Mouse (Mus musculus): Measurements from ENCODE around the gene Hmcn1. TPM values are rescaled to one million over a fixed set of nuclear protein-coding genes. Genes with fewer than 3 reads are reported as not detected.

Gene Hmcn1
- polyA plus RNA-seq, 1 experiment from 2014 or later: 13.0 TPM

- Histone ChIP-seq H3K4me3 (no peak overlapping the region), H3K27me3 (no peaks in the 10 kb centered on the region), H3K9me3 (no peaks in the 10 kb centered on the region), H3K9ac (no peak overlapping the region), H3K27ac (no peak overlapping the region), H3K4me2 (no peak overlapping the region), H3K4me1 (peaks cover 18% of the 10 kb centered on the region), H3K36me3 (no peaks in the 10 kb centered on the region)
- 48% methylated on average over 3 of the region's 3 CpGs for WGBS
- no peak; the same call in 1 of the 2 replicates for ATAC-seq (ENCODE audit: borderline replicate concordance, extremely low read depth, low FRiP score, low TSS enrichment)
Observed at GRCm38 (mm10) chr1:150872105-150872504, 121.1 kb downstream of the Hmcn1 start.

- H3K4me1 ChIP-seq: peaks cover 13% of the 10 kb centered on the region; the same call in 1 of the 2 replicates
- no peak for ATAC-seq (ENCODE audit: borderline replicate concordance, extremely low read depth, low FRiP score, low TSS enrichment)
- no peaks in the 10 kb centered on the region for H3K27me3 ChIP-seq
- no peak overlapping the region for H3K4me2 ChIP-seq
- no peak overlapping the region for H3K9ac ChIP-seq
- H3K9me3 ChIP-seq: no peaks in the 10 kb centered on the region
- H3K4me3 ChIP-seq: no peak overlapping the region
- no peaks in the 10 kb centered on the region for H3K36me3 ChIP-seq
- no peak overlapping the region for H3K27ac ChIP-seq
Observed at GRCm38 (mm10) chr1:150869189-150869588, 124.0 kb downstream of the Hmcn1 start.

GRCm38 (mm10) chr1:150866615-150867014, 126.6 kb downstream of the Hmcn1 start:
- 30% methylated on average over 5 of the region's 5 CpGs for WGBS
- no peaks in the 10 kb centered on the region for H3K9me3 ChIP-seq
- no peaks in the 10 kb centered on the region for H3K27me3 ChIP-seq
- no peak overlapping the region for H3K27ac ChIP-seq
- 0 out of 2 replicates have a peak, but pooled peaks cover 1% of the 10 kb centered on the region for H3K4me1 ChIP-seq
- H3K4me3 ChIP-seq: no peak overlapping the region
- no peak overlapping the region for H3K4me2 ChIP-seq
- H3K36me3 ChIP-seq: no peaks in the 10 kb centered on the region
- no peak overlapping the region for H3K9ac ChIP-seq
- no peak for ATAC-seq (ENCODE audit: borderline replicate concordance, extremely low read depth, low FRiP score, low TSS enrichment)

- Histone ChIP-seq H3K36me3 (no peaks in the 10 kb centered on the region), H3K9me3 (no peaks in the 10 kb centered on the region), H3K4me3 (no peak overlapping the region), H3K4me1 (no peaks in the 10 kb centered on the region), H3K27me3 (no peaks in the 10 kb centered on the region), H3K9ac (no peak overlapping the region), H3K27ac (no peak overlapping the region), H3K4me2 (no peak overlapping the region)
- ATAC-seq (ENCODE audit: borderline replicate concordance, extremely low read depth, low FRiP score, low TSS enrichment): no peak
- 91% methylated on average over 2 of the region's 2 CpGs for WGBS
Observed at GRCm38 (mm10) chr1:150857779-150858178, 135.5 kb downstream of the Hmcn1 start.

- Histone ChIP-seq H3K4me2 (no peak overlapping the region), H3K36me3 (no peaks in the 10 kb centered on the region), H3K9me3 (no peaks in the 10 kb centered on the region), H3K4me1 (0 out of 2 replicates have a peak, but pooled peaks cover 5% of the 10 kb centered on the region), H3K4me3 (no peak overlapping the region), H3K27ac (no peak overlapping the region), H3K9ac (no peak overlapping the region), H3K27me3 (no peaks in the 10 kb centered on the region)
- ATAC-seq (ENCODE audit: borderline replicate concordance, extremely low read depth, low FRiP score, low TSS enrichment): no peak
- 80% methylated on average over 6 of the region's 6 CpGs for WGBS
Observed at GRCm38 (mm10) chr1:150833448-150833847, 159.8 kb downstream of the Hmcn1 start.

GRCm38 (mm10) chr1:150829851-150830250, 163.4 kb downstream of the Hmcn1 start:
- Histone ChIP-seq H3K9ac (no peak overlapping the region), H3K4me2 (no peak overlapping the region), H3K4me3 (no peak overlapping the region), H3K27ac (no peak overlapping the region), H3K27me3 (no peaks in the 10 kb centered on the region), H3K4me1 (0 out of 2 replicates have a peak, but pooled peaks cover 5% of the 10 kb centered on the region), H3K36me3 (no peaks in the 10 kb centered on the region), H3K9me3 (no peaks in the 10 kb centered on the region)
- 70% methylated on average over 7 of the region's 7 CpGs for WGBS
- ATAC-seq (ENCODE audit: borderline replicate concordance, extremely low read depth, low FRiP score, low TSS enrichment): no peak

GRCm38 (mm10) chr1:150827169-150827568, 166.1 kb downstream of the Hmcn1 start:
- no peak overlapping the region for H3K4me3 ChIP-seq
- H3K36me3 ChIP-seq: no peaks in the 10 kb centered on the region
- H3K9me3 ChIP-seq: no peaks in the 10 kb centered on the region
- WGBS: 23% methylated on average over 5 of the region's 5 CpGs
- 0 out of 2 replicates have a peak, but pooled peaks cover 2% of the 10 kb centered on the region for H3K4me1 ChIP-seq
- no peak overlapping the region for H3K4me2 ChIP-seq
- H3K27me3 ChIP-seq: no peaks in the 10 kb centered on the region
- ATAC-seq (ENCODE audit: borderline replicate concordance, extremely low read depth, low FRiP score, low TSS enrichment): peak; percentile 52; the same call in 1 of the 2 replicates
- no peak overlapping the region for H3K9ac ChIP-seq
- H3K27ac ChIP-seq: no peak overlapping the region

GRCm38 (mm10) chr1:150824334-150825005, 168.8 kb downstream of the Hmcn1 start:
- Histone ChIP-seq H3K27ac (no peak overlapping the region), H3K4me2 (no peak overlapping the region), H3K27me3 (no peaks in the 10 kb centered on the region), H3K4me3 (no peak overlapping the region), H3K9ac (no peak overlapping the region), H3K36me3 (no peaks in the 10 kb centered on the region), H3K4me1 (no peaks in the 10 kb centered on the region), H3K9me3 (no peaks in the 10 kb centered on the region)
- WGBS: 66% methylated on average over 5 of the region's 5 CpGs
- ATAC-seq (ENCODE audit: borderline replicate concordance, extremely low read depth, low FRiP score, low TSS enrichment): no peak

GRCm38 (mm10) chr1:150816035-150816807, 177.0 kb downstream of the Hmcn1 start:
- H3K27me3 ChIP-seq: no peaks in the 10 kb centered on the region
- WGBS: 88% methylated on average over 11 of the region's 11 CpGs
- H3K9me3 ChIP-seq: no peaks in the 10 kb centered on the region
- no peaks in the 10 kb centered on the region for H3K4me1 ChIP-seq
- H3K9ac ChIP-seq: no peak overlapping the region
- ATAC-seq (ENCODE audit: borderline replicate concordance, extremely low read depth, low FRiP score, low TSS enrichment): no peak
- H3K36me3 ChIP-seq: no peaks in the 10 kb centered on the region
- no peak overlapping the region for H3K4me3 ChIP-seq
- H3K27ac ChIP-seq: no peak overlapping the region
- H3K4me2 ChIP-seq: no peak overlapping the region

- Histone ChIP-seq H3K27me3 (no peaks in the 10 kb centered on the region), H3K9me3 (no peaks in the 10 kb centered on the region), H3K4me1 (no peaks in the 10 kb centered on the region), H3K9ac (no peak overlapping the region), H3K4me2 (no peak overlapping the region), H3K4me3 (no peak overlapping the region), H3K36me3 (no peaks in the 10 kb centered on the region), H3K27ac (no peak overlapping the region)
- 38% methylated on average over 4 of the region's 4 CpGs for WGBS
- no peak for ATAC-seq (ENCODE audit: borderline replicate concordance, extremely low read depth, low FRiP score, low TSS enrichment)
Observed at GRCm38 (mm10) chr1:150814917-150815316, 178.3 kb downstream of the Hmcn1 start.

GRCm38 (mm10) chr1:150813381-150813780, 179.9 kb downstream of the Hmcn1 start:
- ATAC-seq (ENCODE audit: borderline replicate concordance, extremely low read depth, low FRiP score, low TSS enrichment): no peak
- Histone ChIP-seq H3K27ac (no peak overlapping the region), H3K9ac (no peak overlapping the region)

GRCm38 (mm10) chr1:150806864-150807263, 186.4 kb downstream of the Hmcn1 start:
- ATAC-seq (ENCODE audit: borderline replicate concordance, extremely low read depth, low FRiP score, low TSS enrichment): no peak

More at GRCm38 (mm10) chr1:150813381-150813780, 179.9 kb downstream of the Hmcn1 start:
- no peak overlapping the region for H3K4me2 ChIP-seq
- no peaks in the 10 kb centered on the region for H3K27me3 ChIP-seq
- H3K4me3 ChIP-seq: no peak overlapping the region
- no peaks in the 10 kb centered on the region for H3K4me1 ChIP-seq
- H3K36me3 ChIP-seq: no peaks in the 10 kb centered on the region
- H3K9me3 ChIP-seq: no peaks in the 10 kb centered on the region

More at GRCm38 (mm10) chr1:150806864-150807263, 186.4 kb downstream of the Hmcn1 start:
- Histone ChIP-seq H3K4me2 (no peak overlapping the region), H3K4me1 (peaks cover 22% of the 10 kb centered on the region), H3K27ac (no peak overlapping the region), H3K9me3 (no peaks in the 10 kb centered on the region), H3K4me3 (no peak overlapping the region), H3K9ac (no peak overlapping the region), H3K36me3 (no peaks in the 10 kb centered on the region), H3K27me3 (no peaks in the 10 kb centered on the region)
- 73% methylated on average over 3 of the region's 3 CpGs for WGBS
